Mouse (Mus musculus) G1E (cell line): ENCODE data around the gene Mybph.

ENCODE experiments used
- CTCF ChIP-seq: IDR thresholded peaks from 2 replicates; pipeline ENCODE4 v1.5.1; 2012; ENCODE audit warnings: low read depth, low read length, inconsistent platforms, mixed read lengths
- GATA1 ChIP-seq: IDR thresholded peaks from 2 replicates; pipeline ENCODE4 v1.6.1; 2012; ENCODE audit warnings: borderline replicate concordance, low read length, inconsistent platforms, mixed read lengths
- GATA2 ChIP-seq: IDR thresholded peaks from 2 replicates; pipeline ENCODE4 v1.6.1; 2012; ENCODE audit warnings: low read depth, low read length, inconsistent platforms, borderline replicate concordance
- POLR2AphosphoS5 ChIP-seq: IDR thresholded peaks from 2 replicates; pipeline ENCODE4 v1.6.1; 2012; ENCODE audit warnings: low read depth, low read length, inconsistent platforms; ENCODE audit not compliant: insufficient replicate concordance
- TAL1 ChIP-seq: conservative IDR thresholded peaks from 2 replicates; pipeline ENCODE4 v1.6.1; 2012; ENCODE audit warnings: low read depth, low read length, inconsistent platforms, mixed read lengths

DNA sequence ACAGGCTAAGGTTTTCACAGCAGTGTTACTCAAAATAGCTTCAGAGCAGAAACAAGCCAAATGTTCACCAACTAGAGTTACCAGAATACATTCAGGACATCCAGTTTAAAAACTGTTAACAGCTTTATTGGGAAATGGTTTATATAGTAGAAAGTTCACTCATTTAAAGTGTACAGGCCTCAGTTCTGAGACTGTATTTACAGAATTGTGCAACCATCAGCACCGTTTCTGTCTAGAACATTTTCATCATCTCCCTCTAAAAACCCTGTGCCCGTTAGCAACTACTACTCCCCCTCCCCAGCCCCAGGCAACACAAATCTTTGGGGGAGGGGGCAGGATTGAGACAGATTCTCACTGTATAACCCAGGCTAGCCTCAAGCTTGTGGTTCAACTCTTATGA lies 49.0 kb downstream of the Mybph start:
- TF ChIP-seq TAL1: no peak
- no peak for TF ChIP-seq CTCF
- no peak for TF ChIP-seq POLR2AphosphoS5
- no peak for TF ChIP-seq GATA1
- no peak for TF ChIP-seq GATA2
